Mouse (Mus musculus): ENCODE measurements at regions not wholly inside any gene's neighbourhood (a gene's known extent, or its start where the extent isn't known, plus 50 kb on each side); places are given as distances from the start of the nearest gene placed in this dataset.

- no peak overlapping the region for H3K9ac ChIP-seq (ENCODE audit: low read depth, low read length)
- H3K4me2 ChIP-seq (replicated peaks; ENCODE audit: low read depth): no peak overlapping the region
- 0 out of 2 replicates have a peak, but pooled peaks cover 3% of the 10 kb centered on the region for H3K4me1 ChIP-seq (replicated peaks; ENCODE audit: control insufficient read depth, insufficient read depth, low read length)
- TF ChIP-seq CTCF (IDR thresholded peaks at IDR 0.05; ENCODE audit: low read depth): no peak
- H3K27me3 ChIP-seq (replicated peaks; ENCODE audit: control insufficient read depth, insufficient read depth, low read length): no peaks in the 10 kb centered on the region
- no peaks in the 10 kb centered on the region for H3K36me3 ChIP-seq (ENCODE audit: control insufficient read depth, insufficient read depth)
- no peak overlapping the region for H3K27ac ChIP-seq (ENCODE audit: low read depth, low read length)
- no peak for ATAC-seq
- H3K9me3 ChIP-seq (ENCODE audit: control insufficient read depth): no peaks in the 10 kb centered on the region
- WGBS: 61% methylated on average over 6 of the region's 6 CpGs
- no peak overlapping the region for H3K4me3 ChIP-seq (ENCODE audit: low read depth, low read length)
Observed at GRCm38 (mm10) chr10:117445181-117445790, 65.5 kb upstream of the Cpsf6 start.

DNA sequence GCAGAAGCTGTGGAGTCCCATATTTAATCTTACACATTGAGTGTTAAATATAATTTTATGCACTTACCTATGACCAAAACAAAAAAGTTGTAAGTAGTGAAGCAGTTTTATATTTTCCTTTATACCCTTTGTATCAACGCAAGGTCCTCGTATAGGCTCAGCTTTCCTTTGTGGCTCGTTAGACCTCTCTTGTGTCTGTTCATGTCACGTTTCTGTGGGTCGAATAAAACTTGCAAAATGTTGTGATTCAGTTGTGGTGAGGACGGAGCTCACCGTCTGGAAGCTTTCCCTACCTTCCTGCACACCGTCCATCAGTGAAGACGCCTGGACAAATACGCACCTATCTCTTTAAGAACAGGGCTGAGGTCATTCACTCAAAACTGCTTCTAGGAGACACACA lies 64.9 kb upstream of the Cpsf6 start:
- H3K4me3 ChIP-seq (ENCODE audit: low read depth, low read length): no peak overlapping the region
- ATAC-seq: no peak
- 78% methylated on average over 10 of the region's 10 CpGs for WGBS
- no peaks in the 10 kb centered on the region for H3K9me3 ChIP-seq (ENCODE audit: control insufficient read depth)
- no peak overlapping the region for H3K4me2 ChIP-seq (replicated peaks; ENCODE audit: low read depth)
- no peaks in the 10 kb centered on the region for H3K27me3 ChIP-seq (replicated peaks; ENCODE audit: control insufficient read depth, insufficient read depth, low read length)
- no peaks in the 10 kb centered on the region for H3K36me3 ChIP-seq (ENCODE audit: control insufficient read depth, insufficient read depth)
- 0 out of 2 replicates have a peak, but pooled peaks cover under 1% of the 10 kb centered on the region for H3K4me1 ChIP-seq (replicated peaks; ENCODE audit: control insufficient read depth, insufficient read depth, low read length)
- H3K9ac ChIP-seq (ENCODE audit: low read depth, low read length): no peak overlapping the region
- no peak for TF ChIP-seq CTCF (IDR thresholded peaks at IDR 0.05; ENCODE audit: low read depth)
- no peak overlapping the region for H3K27ac ChIP-seq (ENCODE audit: low read depth, low read length)

- H3K4me2 ChIP-seq (replicated peaks; ENCODE audit: low read depth): no peak overlapping the region
- no peak overlapping the region for H3K9ac ChIP-seq (ENCODE audit: low read depth, low read length)
- WGBS: 87% methylated on average over 4 of the region's 4 CpGs
- H3K36me3 ChIP-seq (ENCODE audit: control insufficient read depth, insufficient read depth): no peaks in the 10 kb centered on the region
- H3K27me3 ChIP-seq (replicated peaks; ENCODE audit: control insufficient read depth, insufficient read depth, low read length): no peaks in the 10 kb centered on the region
- no peaks in the 10 kb centered on the region for H3K4me1 ChIP-seq (replicated peaks; ENCODE audit: control insufficient read depth, insufficient read depth, low read length)
- H3K27ac ChIP-seq (ENCODE audit: low read depth, low read length): no peak overlapping the region
- no peak for TF ChIP-seq CTCF (IDR thresholded peaks at IDR 0.05; ENCODE audit: low read depth)
- ATAC-seq: no peak
- no peak overlapping the region for H3K4me3 ChIP-seq (ENCODE audit: low read depth, low read length)
- H3K9me3 ChIP-seq (ENCODE audit: control insufficient read depth): no peaks in the 10 kb centered on the region
Observed at GRCm38 (mm10) chr10:117443426-117444350, 63.9 kb upstream of the Cpsf6 start.

GRCm38 (mm10) chr10:117441979-117442803 lies 62.4 kb upstream of the Cpsf6 start:
- Histone ChIP-seq H3K36me3 (ENCODE audit: control insufficient read depth, insufficient read depth) (no peaks in the 10 kb centered on the region), H3K9ac (ENCODE audit: low read depth, low read length) (no peak overlapping the region), H3K4me3 (ENCODE audit: low read depth, low read length) (no peak overlapping the region), H3K9me3 (ENCODE audit: control insufficient read depth) (no peaks in the 10 kb centered on the region), H3K27ac (ENCODE audit: low read depth, low read length) (no peak overlapping the region), H3K4me2 (replicated peaks; ENCODE audit: low read depth) (no peak overlapping the region), H3K4me1 (replicated peaks; ENCODE audit: control insufficient read depth, insufficient read depth, low read length) (no peaks in the 10 kb centered on the region), H3K27me3 (replicated peaks; ENCODE audit: control insufficient read depth, insufficient read depth, low read length) (no peaks in the 10 kb centered on the region)
- TF ChIP-seq CTCF (IDR thresholded peaks at IDR 0.05; ENCODE audit: low read depth): no peak
- ATAC-seq: no peak
- WGBS: 88% methylated on average over 17 of the region's 17 CpGs

DNA sequence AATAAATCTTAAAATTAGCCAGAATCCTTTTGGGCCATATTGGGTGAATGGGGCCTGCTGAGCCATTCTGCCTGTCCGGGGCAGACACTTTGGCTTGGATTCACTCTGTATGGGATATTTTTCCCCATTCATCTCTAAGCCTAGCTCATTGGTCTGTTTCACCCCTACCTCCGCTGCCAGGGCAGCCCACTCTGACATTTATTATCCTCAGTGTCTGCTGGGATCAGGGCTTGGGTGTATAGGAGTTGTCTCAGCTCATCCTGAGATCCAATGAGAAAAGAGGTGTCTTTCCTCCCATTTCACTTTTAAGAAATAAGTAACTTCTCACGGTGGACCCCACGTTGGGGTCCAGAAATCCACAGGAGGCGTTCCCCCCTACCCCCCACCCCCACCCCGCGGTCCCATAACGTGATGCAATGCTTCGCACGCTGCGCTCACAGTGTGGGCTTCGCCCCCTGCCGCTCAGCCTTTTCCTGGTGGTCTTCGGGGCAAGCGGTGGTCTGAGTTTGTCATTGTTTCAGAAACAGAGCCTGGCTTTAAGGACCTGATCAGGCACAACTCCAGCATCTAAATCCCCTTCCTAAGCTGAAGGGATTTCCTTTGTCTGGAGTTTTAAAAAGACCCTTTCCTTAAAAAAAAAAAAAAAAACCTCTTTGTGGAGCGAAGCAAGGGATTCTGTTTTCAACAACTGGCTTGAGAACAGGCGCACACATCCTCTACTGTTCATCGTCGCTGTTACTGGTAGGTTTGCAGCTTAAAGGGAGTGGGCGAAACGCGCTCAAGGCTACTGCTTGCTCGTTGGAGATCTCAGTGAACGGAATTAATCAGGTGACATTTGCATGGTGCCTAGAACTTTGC lies 61.5 kb upstream of the Cpsf6 start:
- H3K4me2 ChIP-seq (replicated peaks; ENCODE audit: low read depth): no peak overlapping the region
- no peak overlapping the region for H3K4me3 ChIP-seq (ENCODE audit: low read depth, low read length)
- H3K27me3 ChIP-seq (replicated peaks; ENCODE audit: control insufficient read depth, insufficient read depth, low read length): 0 out of 2 replicates have a peak, but pooled peaks cover under 1% of the 10 kb centered on the region
- H3K4me1 ChIP-seq (replicated peaks; ENCODE audit: control insufficient read depth, insufficient read depth, low read length): no peaks in the 10 kb centered on the region
- 57% methylated on average over 24 of the region's 24 CpGs for WGBS
- H3K9ac ChIP-seq (ENCODE audit: low read depth, low read length): no peak overlapping the region
- H3K36me3 ChIP-seq (ENCODE audit: control insufficient read depth, insufficient read depth): no peaks in the 10 kb centered on the region
- no peaks in the 10 kb centered on the region for H3K9me3 ChIP-seq (ENCODE audit: control insufficient read depth)
- H3K27ac ChIP-seq (ENCODE audit: low read depth, low read length): no peak overlapping the region
- no peak for ATAC-seq
- no peak for TF ChIP-seq CTCF (IDR thresholded peaks at IDR 0.05; ENCODE audit: low read depth)

Measured in intestine, postnatal 0 days (tissue).